Mouse (Mus musculus) gastrocnemius, postnatal 14 days (tissue): ENCODE measurements around the gene Maml1. TPM values are rescaled to one million over a fixed set of nuclear protein-coding genes. Genes with fewer than 3 reads are reported as not detected.

Experiments used
- DNase-seq: peaks from one replicate; pipeline ENCODE4 v3.0.0; 2021; ENCODE audit warnings: mixed read lengths
- intact Hi-C: fragments of 180-260 bp; cut with DNase I; formaldehyde crosslinking; loops from one replicate; pipeline ENCODE4 v1.15.1; 2025; ENCODE audit warnings: low total_unique reads
- total RNA-seq, 2 experiments: library from RNA; stranded (reverse); gene quantifications; 2 replicates each; pipeline ENCODE4 v1.2.3; 2021

Gene Maml1
- total RNA-seq, 2 experiments from 2014 or later, result 9.0 to 9.1 TPM

GRCm38 (mm10) chr11:50248473-50249171 is 43.5 kb downstream of the Maml1 start:
- intact Hi-C loops, result no loop called here
- DNase-seq, result no peak

GRCm38 (mm10) chr11:50245269-50245668 is 46.8 kb downstream of the Maml1 start:
- intact Hi-C loops, result no loop called here
- no peak for DNase-seq

GRCm38 (mm10) chr11:50243926-50244325 is 48.2 kb downstream of the Maml1 start:
- no peak for DNase-seq
- intact Hi-C loops, result no loop called here

GRCm38 (mm10) chr11:50240235-50240911 is 51.7 kb downstream of the Maml1 start:
- intact Hi-C loops, result no loop called here
- no peak for DNase-seq

- no peak for DNase-seq
- intact Hi-C loops, result loop anchor here (5.0 kb wide), 1 partner anchor 128 kb away; no protein-coding TSS in a partner anchor
These were observed 53.0 kb downstream of the Maml1 start for GRCm38 (mm10) chr11:50238821-50239791.

GRCm38 (mm10) chr11:50238324-50238723 is 53.8 kb downstream of the Maml1 start, which contains the start of gene Ltc4s:
Ltc4s (minus strand) TSS chr11:50238616.
- DNase-seq, result no peak
- intact Hi-C loops, result loop anchor here (5.0 kb wide), 1 partner anchor 129 kb away; no protein-coding TSS in a partner anchor

- intact Hi-C loops, result loop anchor here (5.0 kb wide), 1 partner anchor 130 kb away; no protein-coding TSS in a partner anchor
- no peak for DNase-seq
These were observed 54.9 kb downstream of the Maml1 start for GRCm38 (mm10) chr11:50236937-50237835.

GRCm38 (mm10) chr11:50236540-50236936 is 55.6 kb downstream of the Maml1 start:
- intact Hi-C loops, result loop anchor here (5.0 kb wide), 1 partner anchor 131 kb away; no protein-coding TSS in a partner anchor

GRCm38 (mm10) chr11:50234606-50235005 is 57.5 kb downstream of the Maml1 start:
- no peak for DNase-seq
- intact Hi-C loops, result loop anchor here (5.0 kb wide), 2 partner anchors 72 to 133 kb away; no protein-coding TSS in a partner anchor

More at GRCm38 (mm10) chr11:50236540-50236936, 55.6 kb downstream of the Maml1 start:
- DNase-seq, result peak; percentile 92

GRCm38 (mm10) chr11:50233993-50234392 is 58.1 kb downstream of the Maml1 start:
- intact Hi-C loops, result loop anchor here (5.0 kb wide), 1 partner anchor 72 kb away; no protein-coding TSS in a partner anchor
- DNase-seq, result no peak

GRCm38 (mm10) chr11:50233022-50233421 is 59.1 kb downstream of the Maml1 start:
- intact Hi-C loops, result loop anchor here (5.0 kb wide), 1 partner anchor 71 kb away; no protein-coding TSS in a partner anchor
- DNase-seq, result no peak

- no peak for DNase-seq
- intact Hi-C loops, result loop anchor here (5.0 kb wide), 1 partner anchor 69 kb away; no protein-coding TSS in a partner anchor
These were observed 60.7 kb downstream of the Maml1 start for GRCm38 (mm10) chr11:50231411-50231810.

GRCm38 (mm10) chr11:50230481-50231304 is 61.4 kb downstream of the Maml1 start:
- DNase-seq, result no peak
- intact Hi-C loops, result loop anchor here (5.0 kb wide), 1 partner anchor 68 kb away; no protein-coding TSS in a partner anchor

- DNase-seq, result no peak
- intact Hi-C loops, result no loop called here
These were observed 62.7 kb downstream of the Maml1 start for GRCm38 (mm10) chr11:50229252-50229910.

GRCm38 (mm10) chr11:50228772-50229171 is 63.3 kb downstream of the Maml1 start:
- intact Hi-C loops, result no loop called here
- no peak for DNase-seq

GRCm38 (mm10) chr11:50227736-50228135 is 64.4 kb downstream of the Maml1 start:
- no peak for DNase-seq
- intact Hi-C loops, result no loop called here

- intact Hi-C loops, result no loop called here
- no peak for DNase-seq
These were observed 64.9 kb downstream of the Maml1 start for GRCm38 (mm10) chr11:50227226-50227625.
